Mouse (Mus musculus) myocyte (in vitro differentiated cells): Measurements from ENCODE around the gene Gm5148. TPM values are rescaled to one million over a fixed set of nuclear protein-coding genes. Genes with fewer than 3 reads are reported as not detected.

ENCODE experiments used
- H3K27me3 ChIP-seq: one replicate; pipeline ENCODE4 v1.6.1; 2011; ENCODE audit not compliant: control insufficient read depth, insufficient read depth, insufficient read length
- H3K36me3 ChIP-seq: one replicate; pipeline ENCODE4 v1.6.1; 2011; ENCODE audit not compliant: control insufficient read depth, insufficient read depth
- H3K4me2 ChIP-seq: one replicate; pipeline ENCODE4 v1.6.1; 2011; ENCODE audit warnings: low read depth, control low read depth
- H3K4me3 ChIP-seq: one replicate; pipeline ENCODE4 v1.5.1; 2011; ENCODE audit warnings: mild to moderate bottlenecking, control low read depth, moderate library complexity
- H3K79me2 ChIP-seq: one replicate; pipeline ENCODE4 v1.6.1; 2011; ENCODE audit not compliant: control insufficient read depth, insufficient read depth
- H3ac ChIP-seq: one replicate; pipeline ENCODE4 v1.6.1; 2011; ENCODE audit not compliant: control insufficient read depth, insufficient read length
- CEBPB ChIP-seq: IDR thresholded peaks from 2 replicates; pipeline ENCODE4 v1.6.1; 2011; ENCODE audit warnings: mild to moderate bottlenecking, moderate library complexity; ENCODE audit not compliant: poor library complexity, insufficient read depth, severe bottlenecking
- E2F4 ChIP-seq: IDR thresholded peaks from one replicate; pipeline ENCODE4 v1.6.1; 2011; ENCODE audit warnings: mild to moderate bottlenecking, control low read depth, moderate library complexity; ENCODE audit not compliant: insufficient read depth
- MAX ChIP-seq: IDR thresholded peaks from one replicate; pipeline ENCODE4 v1.6.1; 2011; ENCODE audit warnings: low read depth, mild to moderate bottlenecking, control low read depth
- MYOD1 ChIP-seq, 3 experiments: IDR thresholded peaks; one replicate each; pipeline ENCODE4 v1.6.1; 2011; ENCODE audit warnings: control low read depth in 2 of 3, low read depth in 2 of 3, mild to moderate bottlenecking in 2 of 3, moderate library complexity in 1 of 3; ENCODE audit not compliant: insufficient read length in 2 of 3, control insufficient read depth in 1 of 3
- MYOG ChIP-seq, 3 experiments: IDR thresholded peaks; one replicate each; pipeline ENCODE4 v1.6.1; 2011; ENCODE audit warnings: control low read depth in 2 of 3, low read depth in 2 of 3, mild to moderate bottlenecking in 2 of 3; ENCODE audit not compliant: insufficient read length in 2 of 3, control insufficient read depth in 1 of 3, insufficient read depth in 1 of 3
- POLR2A ChIP-seq: IDR thresholded peaks from one replicate; pipeline ENCODE4 v1.6.1; 2011; ENCODE audit warnings: low read depth, mild to moderate bottlenecking, control low read depth, moderate library complexity; ENCODE audit not compliant: insufficient read length
- POLR2AphosphoS2 ChIP-seq: IDR thresholded peaks from one replicate; pipeline ENCODE4 v1.6.1; 2011; ENCODE audit warnings: low read depth, control low read depth; ENCODE audit not compliant: insufficient read length
- REST ChIP-seq: IDR thresholded peaks from one replicate; pipeline ENCODE4 v1.6.1; 2011; ENCODE audit warnings: mild to moderate bottlenecking, control low read depth, moderate library complexity; ENCODE audit not compliant: insufficient read depth, insufficient read length
- SRF ChIP-seq: IDR thresholded peaks from one replicate; pipeline ENCODE4 v1.6.1; 2011; ENCODE audit warnings: low read depth; ENCODE audit not compliant: control insufficient read depth, insufficient read length
- TCF12 ChIP-seq: IDR thresholded peaks from one replicate; pipeline ENCODE4 v1.6.1; 2011; ENCODE audit warnings: mild to moderate bottlenecking, control low read depth; ENCODE audit not compliant: poor library complexity, insufficient read depth, severe bottlenecking
- TCF3 ChIP-seq: IDR thresholded peaks from one replicate; pipeline ENCODE4 v1.6.1; 2011; ENCODE audit warnings: low read depth, control low read depth; ENCODE audit not compliant: insufficient read length
- USF1 ChIP-seq: IDR thresholded peaks from one replicate; pipeline ENCODE4 v1.6.1; 2011; ENCODE audit warnings: low read depth, mild to moderate bottlenecking, control low read depth, moderate library complexity
- polyA plus RNA-seq: library from polyadenylated mRNA; unstranded; fragments of >200 nt; fragmentation: generic; extraction: Trizol; gene quantifications from one replicate; pipeline ENCODE4 v1.2.1, GENCODE M21; 2012; ENCODE audit warnings: missing spikeins

The Gm5148 gene
- polyA plus RNA-seq, 1 experiment: 27.4 TPM

DNA sequence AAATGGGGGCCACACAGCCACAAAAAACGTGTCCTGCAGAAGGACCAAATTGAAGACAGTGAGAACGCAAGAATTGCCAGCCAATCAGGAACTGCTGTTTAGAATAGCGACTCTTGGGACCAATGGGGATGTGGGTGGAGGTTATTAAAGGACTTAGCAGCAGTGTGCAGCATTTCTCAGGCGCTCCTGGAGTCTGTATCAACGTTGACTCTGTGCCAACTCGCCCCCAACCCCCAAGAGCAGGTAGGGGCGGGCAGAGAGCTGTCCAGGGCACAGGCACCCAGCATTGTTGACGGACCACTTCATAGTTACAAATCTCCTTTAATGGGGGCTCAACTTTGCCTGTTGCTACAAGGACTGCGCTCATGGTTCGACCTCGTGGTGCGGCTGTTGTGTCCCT, 55.6 kb downstream of the Gm5148 start:
- Histone ChIP-seq H3K4me3 (no peak overlapping the region), H3ac (no peak overlapping the region), H3K4me2 (no peak overlapping the region), H3K36me3 (no peaks in the 10 kb centered on the region), H3K27me3 (no peaks in the 10 kb centered on the region), H3K79me2 (no peaks in the 10 kb centered on the region)
- TF ChIP-seq TCF12: no peak
- TF ChIP-seq CEBPB: no peak
- TF ChIP-seq MYOD1 (IDR thresholded peaks at IDR 0.05; ENCODE audit: control insufficient read depth in 1 of 3, insufficient read length in 2 of 3, low read depth in 2 of 3): no peak
- no peak for TF ChIP-seq MYOG (IDR thresholded peaks at IDR 0.05; ENCODE audit: control insufficient read depth in 1 of 3, insufficient read depth in 1 of 3, insufficient read length in 2 of 3, low read depth in 2 of 3)
- TF ChIP-seq USF1: no peak
- no peak for TF ChIP-seq POLR2A
- TF ChIP-seq MAX: no peak
- no peak for TF ChIP-seq SRF
- TF ChIP-seq E2F4: no peak
- TF ChIP-seq REST: no peak
- no peak for TF ChIP-seq TCF3
- no peak for TF ChIP-seq POLR2AphosphoS2

DNA sequence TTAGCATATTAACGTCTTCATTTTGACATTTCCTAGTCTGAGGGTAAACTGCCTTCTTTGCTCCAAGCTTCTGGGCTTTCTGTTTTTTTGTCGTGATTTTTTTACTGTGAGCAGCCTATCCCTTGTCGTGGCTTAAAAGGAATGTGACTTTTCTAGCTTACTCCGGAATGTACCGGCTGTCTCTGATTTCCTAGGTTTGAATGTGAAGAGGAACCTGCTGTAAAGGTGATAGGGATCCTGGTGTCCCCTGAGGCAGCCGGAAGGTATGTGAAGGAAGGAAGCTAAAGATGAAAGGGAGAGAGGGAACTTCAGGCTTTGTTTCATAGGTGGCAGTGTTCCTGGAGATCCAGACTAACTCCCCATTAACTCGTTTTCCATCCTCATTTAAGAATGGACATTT, 56.6 kb downstream of the Gm5148 start:
- H3K36me3 ChIP-seq: no peaks in the 10 kb centered on the region
- TF ChIP-seq POLR2A: no peak
- no peak for TF ChIP-seq TCF3
- TF ChIP-seq POLR2AphosphoS2: no peak
- no peak for TF ChIP-seq SRF
- TF ChIP-seq MYOG (IDR thresholded peaks at IDR 0.05; ENCODE audit: control insufficient read depth in 1 of 3, insufficient read depth in 1 of 3, insufficient read length in 2 of 3, low read depth in 2 of 3): no peak
- no peak for TF ChIP-seq REST
- no peak for TF ChIP-seq E2F4
- TF ChIP-seq CEBPB: no peak
- no peak for TF ChIP-seq USF1
- TF ChIP-seq MYOD1 (IDR thresholded peaks at IDR 0.05; ENCODE audit: control insufficient read depth in 1 of 3, insufficient read length in 2 of 3, low read depth in 2 of 3): no peak
- no peak for TF ChIP-seq TCF12
- TF ChIP-seq MAX: no peak
- no peak overlapping the region for H3K4me2 ChIP-seq
- H3ac ChIP-seq: no peak overlapping the region
- H3K27me3 ChIP-seq: no peaks in the 10 kb centered on the region
- no peak overlapping the region for H3K4me3 ChIP-seq
- no peaks in the 10 kb centered on the region for H3K79me2 ChIP-seq

DNA sequence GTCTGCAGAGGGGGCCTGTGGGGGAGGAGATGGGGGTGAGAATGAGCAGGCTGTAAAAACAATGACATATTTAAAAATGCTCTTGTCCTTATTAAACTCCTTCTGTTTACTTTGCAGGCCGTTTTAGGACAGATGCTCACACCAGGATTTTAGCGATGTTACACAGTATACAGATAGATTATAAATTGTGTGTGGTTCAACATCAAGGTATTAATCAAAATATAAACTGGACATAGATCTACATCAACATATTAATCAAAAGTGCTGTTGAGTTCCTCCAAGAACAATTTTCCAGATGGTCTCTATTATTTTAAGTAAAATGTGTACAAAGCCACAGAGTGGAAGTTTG, 57.2 kb downstream of the Gm5148 start:
- no peaks in the 10 kb centered on the region for H3K27me3 ChIP-seq
- TF ChIP-seq TCF12 (no peak), CEBPB (no peak), MAX (no peak), E2F4 (no peak), REST (no peak), POLR2AphosphoS2 (no peak), MYOG (IDR thresholded peaks at IDR 0.05; ENCODE audit: control insufficient read depth in 1 of 3, insufficient read depth in 1 of 3, insufficient read length in 2 of 3, low read depth in 2 of 3) (no peak)
- H3K4me3 ChIP-seq: no peak overlapping the region
- no peak overlapping the region for H3K4me2 ChIP-seq
- no peaks in the 10 kb centered on the region for H3K79me2 ChIP-seq
- no peak overlapping the region for H3ac ChIP-seq
- no peaks in the 10 kb centered on the region for H3K36me3 ChIP-seq

DNA sequence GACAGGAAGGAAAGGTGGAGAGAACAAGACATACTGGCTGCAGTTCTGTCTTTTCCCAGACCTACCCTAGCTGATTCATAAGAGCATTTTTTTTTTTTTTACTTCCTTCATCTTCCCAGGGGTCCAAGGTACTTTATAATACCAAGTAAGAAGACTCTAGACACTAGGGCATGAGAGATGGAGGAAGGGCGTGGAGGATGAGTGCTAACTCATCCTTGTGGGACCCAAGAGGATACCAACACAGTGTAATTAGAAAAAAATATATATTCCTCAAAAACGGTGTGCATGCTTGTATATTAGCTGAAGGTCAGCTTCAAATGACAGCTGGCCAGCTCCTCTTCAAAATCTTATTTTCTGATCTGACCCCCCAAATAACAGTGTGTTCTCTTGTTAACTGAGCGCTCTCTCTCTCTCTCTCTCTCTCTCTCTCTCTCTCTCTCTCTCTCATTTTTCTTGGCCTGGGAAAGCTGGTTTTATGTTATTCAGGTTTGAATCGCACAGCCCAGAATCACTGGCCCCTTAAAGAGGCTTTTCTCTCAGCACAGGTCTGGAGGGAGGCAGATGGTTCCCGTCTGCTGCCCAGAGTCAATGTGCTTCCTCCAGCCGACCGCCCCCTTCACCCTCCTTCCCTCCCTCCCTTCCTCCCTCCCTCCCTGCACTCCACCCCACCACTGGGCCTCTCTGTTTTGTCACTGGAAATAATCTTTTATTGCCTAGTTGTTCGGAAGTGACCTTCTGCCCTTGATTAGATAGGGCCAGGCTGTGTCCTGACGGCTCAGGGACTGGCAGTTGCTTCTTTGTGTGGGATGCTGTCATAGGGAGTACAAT, 57.8 kb downstream of the Gm5148 start:
- no peaks in the 10 kb centered on the region for H3K27me3 ChIP-seq
- H3K4me2 ChIP-seq: no peak overlapping the region
- H3K79me2 ChIP-seq: no peaks in the 10 kb centered on the region
- H3K36me3 ChIP-seq: no peaks in the 10 kb centered on the region
- no peak overlapping the region for H3K4me3 ChIP-seq
- TF ChIP-seq USF1: no peak
- no peak for TF ChIP-seq TCF12
- no peak for TF ChIP-seq MAX
- TF ChIP-seq MYOD1 (IDR thresholded peaks at IDR 0.05; ENCODE audit: control insufficient read depth in 1 of 3, insufficient read length in 2 of 3, low read depth in 2 of 3): no peak
- no peak for TF ChIP-seq REST
- TF ChIP-seq E2F4: no peak
- no peak for TF ChIP-seq MYOG (IDR thresholded peaks at IDR 0.05; ENCODE audit: control insufficient read depth in 1 of 3, insufficient read depth in 1 of 3, insufficient read length in 2 of 3, low read depth in 2 of 3)
- no peak for TF ChIP-seq CEBPB
- no peak for TF ChIP-seq SRF
- no peak for TF ChIP-seq POLR2AphosphoS2
- no peak for TF ChIP-seq TCF3
- TF ChIP-seq POLR2A: no peak
- H3ac ChIP-seq: no peak overlapping the region

Other genes with a start within 250 kb of the Gm5148 start
- 20.6 TPM for gene Spry1, start 84.5 kb downstream of the Gm5148 start, polyA plus RNA-seq